Mouse (Mus musculus) layer of hippocampus, adult 9-11 months (tissue): ENCODE data around the gene Fcgr2b.

Experiments used
- DNase-seq: peaks from one replicate; pipeline ENCODE4 v3.0.0; 2022

Fcgr2b gene

GRCm38 (mm10) chr1:170924485-170924884, 51.9 kb downstream of the Fcgr2b start:
- DNase-seq: peak; percentile 53

- DNase-seq: no peak
These were observed 57.0 kb downstream of the Fcgr2b start for GRCm38 (mm10) chr1:170919308-170919707.

- no peak for DNase-seq
These were observed 60.7 kb downstream of the Fcgr2b start for GRCm38 (mm10) chr1:170915657-170916056.

GRCm38 (mm10) chr1:170912891-170913615, 63.3 kb downstream of the Fcgr2b start, which contains the start of gene Fcrlb:
Gene Fcrlb (minus strand): TSS chr1:170912941.
- no peak for DNase-seq

- DNase-seq: no peak
These were observed 64.3 kb downstream of the Fcgr2b start for GRCm38 (mm10) chr1:170911907-170912660.
